Mouse (Mus musculus): Measurements from ENCODE around the gene Pdp2. TPM values are rescaled to one million over a fixed set of nuclear protein-coding genes. Genes with fewer than 3 reads are reported as not detected.

The Pdp2 gene
- polyA plus RNA-seq (2014; fragmentation: Illumina TruSeq; extraction: RNeasy Lipid Tissue Mini Kit (QIAGEN cat#74804); ENCODE audit: insufficient read depth, low read depth, low replicate concordance): 2.4 TPM

DNA sequence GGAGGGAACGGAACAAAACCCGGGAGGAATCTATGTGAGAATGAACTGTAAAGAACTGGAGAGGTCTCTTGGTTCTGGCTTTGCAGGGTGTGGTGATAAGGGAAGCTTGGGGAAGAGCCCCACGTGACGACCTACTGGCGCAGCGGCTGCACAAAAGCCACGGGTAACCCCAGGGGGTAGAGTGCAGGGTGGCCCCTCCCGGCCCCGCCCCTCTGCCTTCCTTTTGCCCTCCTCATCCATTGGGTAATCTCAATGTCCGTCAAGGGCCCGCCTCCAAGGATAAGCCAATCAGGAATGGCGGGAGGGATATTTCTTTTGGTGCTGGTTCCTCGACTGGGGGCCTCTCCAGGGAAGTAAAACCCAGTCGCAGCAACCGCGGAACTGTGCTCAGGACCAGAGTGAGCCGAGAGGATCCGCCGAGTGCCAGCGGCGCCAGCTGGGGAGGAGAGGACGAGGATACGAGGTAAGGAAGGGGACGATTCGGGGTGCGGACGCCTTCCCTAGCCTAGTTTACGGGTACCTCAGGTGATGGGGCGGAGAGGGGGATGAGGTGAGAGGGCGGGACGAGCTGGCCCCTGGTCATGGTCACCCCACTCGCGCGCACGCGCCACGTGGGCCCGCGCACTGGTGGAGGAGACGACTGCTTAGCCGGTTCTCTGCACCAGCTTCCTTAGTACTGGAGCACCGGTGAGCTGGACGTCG, at the start of gene Pdp2:
Gene Pdp2, plus strand, starts transcription at position 319 of the 702 bp plus-strand sequence.

DNA sequence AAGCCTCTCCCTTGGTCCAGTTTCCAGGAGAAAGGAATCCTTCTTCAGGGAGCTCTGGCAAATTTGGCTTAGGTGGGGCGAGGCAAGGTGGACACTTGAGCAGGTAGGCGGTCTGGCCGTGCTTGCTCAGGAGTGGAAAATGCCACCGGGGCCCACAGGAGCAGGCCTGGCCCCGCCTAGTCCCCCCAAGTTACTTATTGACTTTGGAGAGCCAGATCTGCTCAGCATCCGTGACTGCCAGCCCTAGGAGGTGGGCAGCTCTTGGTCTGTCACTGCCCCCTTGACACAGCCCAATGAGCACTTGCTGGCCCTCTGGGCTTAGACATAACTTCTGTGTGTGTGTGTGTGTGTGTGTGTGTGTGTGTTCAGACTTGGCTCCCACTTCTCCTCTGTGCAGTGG, 32.9 kb downstream of the Pdp2 start, which contains the start of gene Cdh16:
Gene Cdh16, minus strand, starts transcription at position 236 of the 400 bp plus-strand sequence.

DNA sequence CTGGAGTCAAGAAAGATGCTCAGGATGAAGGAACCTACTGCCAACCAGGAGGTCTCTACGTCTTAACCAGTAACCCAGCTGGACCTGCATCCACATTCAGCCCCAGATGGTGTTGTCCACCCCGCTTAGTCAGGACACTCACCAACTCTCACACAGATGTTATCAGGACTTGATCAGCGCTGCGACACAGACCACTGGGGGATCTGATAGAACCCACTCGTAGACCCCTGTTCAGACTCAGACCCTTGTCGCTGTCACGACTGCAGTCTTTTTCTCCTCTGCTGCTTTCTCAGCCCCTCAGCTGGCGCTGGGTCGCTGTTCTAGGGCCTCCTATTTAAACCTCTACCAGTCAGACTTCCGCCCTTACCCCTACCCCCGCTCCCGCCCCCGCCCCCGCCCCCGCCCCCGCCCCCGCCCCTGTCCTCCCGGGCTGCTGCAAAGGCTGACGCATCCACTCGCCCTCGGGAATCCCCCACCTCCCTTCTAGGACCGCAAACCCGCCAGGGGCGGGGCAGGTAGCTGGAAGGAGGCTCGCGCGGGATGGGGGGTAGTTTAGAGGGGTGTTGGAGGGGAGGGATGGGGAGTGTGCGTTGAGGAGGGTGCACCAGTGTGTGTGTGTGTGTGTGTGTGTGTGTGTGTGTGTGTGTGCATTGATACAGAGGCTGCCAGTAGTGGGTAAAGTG, 39.9 kb downstream of the Pdp2 start, which contains the start of gene Rrad:
Gene Rrad, minus strand, starts transcription at position 347 of the 683 bp plus-strand sequence.

DNA sequence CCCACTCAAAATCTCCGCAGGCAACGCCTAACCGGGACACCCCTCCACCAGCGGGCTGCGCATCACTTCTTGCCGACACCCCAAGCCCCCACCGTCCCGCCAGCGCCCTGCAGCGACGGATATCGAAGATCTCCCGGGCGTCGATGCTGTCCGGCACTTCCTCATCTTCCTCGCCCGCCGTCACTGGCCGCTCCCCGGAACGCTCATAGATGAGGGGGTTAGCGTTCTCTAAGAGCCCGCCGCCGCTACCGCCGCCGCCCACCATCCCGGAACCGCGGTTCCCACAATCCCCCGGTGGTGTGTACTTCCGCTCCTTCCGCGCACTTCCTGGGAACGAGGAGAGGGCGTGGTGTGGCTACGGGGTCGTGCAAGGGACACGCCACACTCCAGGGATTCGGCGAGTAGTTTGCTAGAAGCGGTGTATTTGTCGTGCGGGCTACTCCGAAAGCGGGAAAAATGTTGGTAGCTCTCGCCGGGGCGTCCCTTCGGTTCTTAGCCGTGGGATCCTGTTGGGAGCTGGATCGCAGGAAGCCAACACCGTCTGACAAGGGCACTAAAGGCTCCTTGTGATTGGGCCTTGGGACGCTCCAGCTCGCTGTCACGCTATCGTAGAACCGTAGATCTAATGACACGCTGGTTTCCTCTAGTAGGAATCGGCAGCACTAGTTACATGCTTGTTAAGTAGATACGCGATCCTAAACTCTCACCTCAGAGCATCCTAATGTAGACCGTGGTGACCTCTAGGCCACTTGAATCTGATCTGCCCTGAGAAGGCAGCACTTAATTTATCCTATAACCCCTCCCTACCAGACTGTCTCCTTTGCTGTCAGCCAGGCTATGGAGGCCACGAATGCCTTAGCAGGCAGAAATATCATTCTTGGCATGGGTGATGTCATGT, 50.4 kb downstream of the Pdp2 start, which contains the start of gene Ciao2b:
Gene Ciao2b, minus strand, starts transcription at position 540 of the 898 bp plus-strand sequence.

Other genes with a start within 250 kb of the Pdp2 start
- 10.2 TPM for gene Cmtm4, start 195.6 kb upstream of the Pdp2 start, polyA plus RNA-seq (2014; fragmentation: Illumina TruSeq; extraction: RNeasy Lipid Tissue Mini Kit (QIAGEN cat#74804); ENCODE audit: insufficient read depth, low read depth, low replicate concordance)
- gene Dync1li2, start 148.4 kb upstream of the Pdp2 start, polyA plus RNA-seq (2014; fragmentation: Illumina TruSeq; extraction: RNeasy Lipid Tissue Mini Kit (QIAGEN cat#74804); ENCODE audit: insufficient read depth, low read depth, low replicate concordance): 29.5 TPM
- 0.15 TPM for gene Terb1, start 81.5 kb upstream of the Pdp2 start, polyA plus RNA-seq (2014; fragmentation: Illumina TruSeq; extraction: RNeasy Lipid Tissue Mini Kit (QIAGEN cat#74804); ENCODE audit: insufficient read depth, low read depth, low replicate concordance)
- gene Nae1, start 56.8 kb upstream of the Pdp2 start, polyA plus RNA-seq (2014; fragmentation: Illumina TruSeq; extraction: RNeasy Lipid Tissue Mini Kit (QIAGEN cat#74804); ENCODE audit: insufficient read depth, low read depth, low replicate concordance): 34.0 TPM
- gene Car7, start 56.8 kb upstream of the Pdp2 start, polyA plus RNA-seq (2014; fragmentation: Illumina TruSeq; extraction: RNeasy Lipid Tissue Mini Kit (QIAGEN cat#74804); ENCODE audit: insufficient read depth, low read depth, low replicate concordance): 0.70 TPM
- 3.8 TPM for gene Cdh16, start 32.9 kb downstream of the Pdp2 start, polyA plus RNA-seq (2014; fragmentation: Illumina TruSeq; extraction: RNeasy Lipid Tissue Mini Kit (QIAGEN cat#74804); ENCODE audit: insufficient read depth, low read depth, low replicate concordance)
- 9.6 TPM for gene Rrad, start 39.9 kb downstream of the Pdp2 start, polyA plus RNA-seq (2014; fragmentation: Illumina TruSeq; extraction: RNeasy Lipid Tissue Mini Kit (QIAGEN cat#74804); ENCODE audit: insufficient read depth, low read depth, low replicate concordance)
- gene Ciao2b, start 50.5 kb downstream of the Pdp2 start, polyA plus RNA-seq (2014; fragmentation: Illumina TruSeq; extraction: RNeasy Lipid Tissue Mini Kit (QIAGEN cat#74804); ENCODE audit: insufficient read depth, low read depth, low replicate concordance): 41.7 TPM
- not detected for gene Ces2a, start 142.6 kb downstream of the Pdp2 start, polyA plus RNA-seq (2014; fragmentation: Illumina TruSeq; extraction: RNeasy Lipid Tissue Mini Kit (QIAGEN cat#74804); ENCODE audit: insufficient read depth, low read depth, low replicate concordance)
- gene Ces2b, start 240.1 kb downstream of the Pdp2 start, polyA plus RNA-seq (2014; fragmentation: Illumina TruSeq; extraction: RNeasy Lipid Tissue Mini Kit (QIAGEN cat#74804); ENCODE audit: insufficient read depth, low read depth, low replicate concordance): 1.3 TPM